Mouse (Mus musculus) heart, adult 2 months (tissue): ENCODE results near the gene Psme3.

Source experiments
- CTCF ChIP-seq: fragments of 200-600 bp; IDR thresholded peaks from 2 replicates; pipeline ENCODE4 v1.8.1; 2022; ENCODE audit warnings: antibody characterized with exemption, mild to moderate bottlenecking, moderate library complexity
- EP300 ChIP-seq: fragments of 200-500 bp; IDR thresholded peaks from 2 replicates; pipeline ENCODE4 v1.6.1; 2011; ENCODE audit warnings: low read depth, low read length, control low read depth; ENCODE audit not compliant: insufficient read depth
- POLR2A ChIP-seq: fragments of 200-500 bp; IDR thresholded peaks from 2 replicates; pipeline ENCODE4 v1.6.1; 2011; ENCODE audit warnings: mild to moderate bottlenecking, low read depth, low read length, control low read depth; ENCODE audit not compliant: insufficient read depth

DNA sequence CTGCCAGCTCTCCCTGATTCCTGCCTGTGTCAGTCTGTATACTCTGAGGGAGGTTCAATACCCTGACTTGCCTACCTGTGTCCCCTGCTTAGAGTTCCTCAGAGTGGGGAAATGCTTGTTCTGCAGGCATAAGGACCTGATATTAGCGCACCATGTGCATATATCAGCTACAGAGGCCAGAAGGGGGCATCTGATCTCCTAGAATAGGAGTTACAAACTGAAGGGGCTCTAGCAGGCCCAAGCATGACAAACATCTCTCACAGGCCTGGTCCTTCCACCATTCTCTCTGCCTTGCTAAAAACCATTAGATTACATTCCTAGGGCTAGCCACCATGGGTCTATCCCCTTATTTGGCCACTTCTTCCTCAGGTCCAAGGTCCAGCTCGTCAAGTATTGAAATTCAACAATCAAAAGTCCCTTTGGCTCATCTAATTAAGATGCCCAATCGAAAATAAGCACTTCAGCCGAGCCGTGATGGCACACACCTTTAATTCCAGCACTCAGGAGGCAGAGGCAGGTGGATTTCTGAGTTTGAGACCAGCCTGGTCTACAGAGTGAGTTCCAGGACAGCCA lies 38.5 kb downstream of the Psme3 start:
- TF ChIP-seq CTCF (no peak), EP300 (no peak), POLR2A (no peak)
